Mouse (Mus musculus) lung, postnatal 4 days (tissue): ENCODE data around the gene Serpinf2.
A peak's percentile ranks its signal among the peaks of the same experiment; 100 is the strongest.
"Not testable (repeated sequence)": the region's sequence is repeated elsewhere in the genome, so short reads cannot be mapped to it uniquely, and the experiment has no call there.

Source experiments
- DNase-seq, 2 experiments: peaks; one replicate each; pipeline ENCODE4 v3.0.0; 2021

Gene Serpinf2

GRCm38 (mm10) chr11:75424459-75424858 lies 14.9 kb downstream of the Serpinf2 start:
- no peak for DNase-seq

GRCm38 (mm10) chr11:75424033-75424432 lies 15.4 kb downstream of the Serpinf2 start:
- no peak for DNase-seq

DNA sequence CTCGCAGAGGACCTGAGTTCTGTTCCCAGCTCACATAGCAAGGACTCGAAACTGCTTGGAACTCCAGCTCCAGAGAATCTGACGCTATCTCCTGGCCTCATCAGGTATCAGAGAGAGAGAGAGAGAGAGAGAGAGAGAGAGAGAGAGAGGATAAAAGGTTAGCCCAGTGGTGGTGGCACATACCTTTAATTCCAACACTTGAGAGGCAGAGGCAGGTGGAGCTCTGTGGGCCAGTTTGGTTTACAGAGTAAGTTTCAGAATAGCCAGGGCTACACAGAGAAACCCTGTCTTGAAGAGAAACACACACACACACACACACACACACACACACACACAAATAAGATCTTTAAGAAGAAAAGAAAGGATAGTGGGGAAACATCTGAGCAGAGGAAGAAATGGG lies 16.3 kb downstream of the Serpinf2 start:
- DNase-seq, result no peak

DNA sequence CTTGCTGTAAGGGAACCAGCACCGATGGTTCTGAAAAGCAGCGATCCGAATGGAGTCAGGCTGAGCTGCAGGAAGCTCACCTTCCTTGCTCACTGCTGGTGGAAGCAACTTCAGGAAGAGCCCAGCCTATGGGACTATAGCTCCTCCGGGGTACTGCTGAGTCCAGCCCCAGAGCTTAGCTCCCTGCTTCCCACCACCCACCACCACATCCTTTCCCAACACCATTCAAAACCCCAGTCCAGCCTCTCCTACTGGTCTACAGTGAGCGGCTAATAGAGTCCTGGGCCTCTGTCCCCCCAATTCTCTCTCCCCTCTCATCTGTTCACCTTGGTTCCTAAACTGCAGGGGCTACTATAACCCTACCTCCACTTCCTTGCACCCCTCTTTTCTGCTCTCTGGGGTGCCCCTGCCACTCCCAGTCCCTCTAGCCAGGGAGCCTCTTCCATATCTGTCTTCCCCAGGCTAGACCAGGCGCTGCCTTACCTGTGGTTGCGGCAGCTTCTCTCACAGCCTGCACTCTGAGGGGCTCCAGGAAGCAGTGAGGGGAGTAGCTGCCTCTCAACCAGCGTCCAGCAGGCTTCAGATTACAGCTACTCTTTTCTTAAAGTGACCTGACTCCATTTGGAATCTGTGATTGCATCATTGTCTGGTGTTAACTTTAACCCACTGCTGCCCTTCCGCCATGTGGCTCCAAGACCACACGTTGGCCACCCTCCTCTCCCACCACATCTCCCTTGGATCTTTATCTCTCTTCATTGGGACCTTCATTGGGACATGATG lies 17.2 kb downstream of the Serpinf2 start, which contains the start of gene Serpinf1:
Serpinf1 (minus strand) TSS at position 689 of the 780 bp plus-strand sequence.
- no peak for DNase-seq

- DNase-seq, result no peak
Measured at GRCm38 (mm10) chr11:75421375-75422012, 17.9 kb downstream of the Serpinf2 start.

DNA sequence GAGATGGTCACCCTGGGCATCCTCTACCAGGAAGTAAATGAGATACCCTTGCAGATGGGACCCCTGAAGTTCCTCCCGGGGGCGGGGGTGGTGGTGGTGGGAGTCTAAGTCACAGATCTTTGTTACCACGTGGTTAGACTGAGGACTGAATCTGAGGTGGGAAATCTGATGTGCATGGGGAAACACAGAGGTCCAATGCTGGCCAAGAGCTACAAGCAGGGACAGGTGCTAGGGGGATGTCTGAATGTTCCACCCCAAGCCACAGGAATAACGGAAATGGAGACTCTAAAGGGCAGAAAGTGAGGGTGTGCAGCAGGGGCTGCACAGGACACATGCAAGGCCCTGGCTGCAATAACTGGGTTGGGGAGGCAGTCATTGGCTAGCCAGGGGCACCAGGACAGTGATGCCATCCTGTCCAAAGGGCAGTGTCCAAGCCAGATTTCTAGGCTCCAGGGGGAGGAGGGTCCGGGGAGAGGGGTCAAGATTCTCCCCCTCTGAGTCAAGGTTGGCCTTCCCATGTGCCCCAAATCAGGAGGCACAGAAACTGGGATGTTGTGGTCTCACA lies 18.5 kb downstream of the Serpinf2 start:
- DNase-seq, result no peak

GRCm38 (mm10) chr11:75420037-75420436 lies 19.4 kb downstream of the Serpinf2 start:
- DNase-seq, result no peak

- DNase-seq, result no peak
Measured at GRCm38 (mm10) chr11:75415994-75416393, 23.4 kb downstream of the Serpinf2 start.

- DNase-seq, result peak in 1 of 2 experiments; percentile 54
Measured at GRCm38 (mm10) chr11:75415096-75415495, 24.3 kb downstream of the Serpinf2 start.

DNA sequence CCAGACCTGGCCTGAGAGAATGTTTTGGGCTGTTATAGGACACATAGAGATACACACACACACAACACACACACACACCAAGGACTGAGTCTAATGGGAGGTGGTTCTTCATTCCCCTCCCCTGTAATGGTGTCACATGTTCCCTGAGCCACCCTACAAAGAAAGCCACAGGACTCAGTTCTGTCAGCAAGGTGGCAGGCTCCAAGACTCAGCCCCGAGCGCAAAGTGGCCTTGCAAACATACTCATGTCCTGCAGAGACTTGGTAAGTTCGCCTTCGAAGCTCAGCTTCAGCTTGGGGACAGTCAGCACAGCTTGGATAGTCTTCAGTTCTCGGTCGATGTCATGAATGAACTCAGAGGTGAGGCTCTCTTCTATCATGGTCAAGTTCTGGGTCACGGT lies 28.8 kb downstream of the Serpinf2 start:
- DNase-seq, result no peak

DNA sequence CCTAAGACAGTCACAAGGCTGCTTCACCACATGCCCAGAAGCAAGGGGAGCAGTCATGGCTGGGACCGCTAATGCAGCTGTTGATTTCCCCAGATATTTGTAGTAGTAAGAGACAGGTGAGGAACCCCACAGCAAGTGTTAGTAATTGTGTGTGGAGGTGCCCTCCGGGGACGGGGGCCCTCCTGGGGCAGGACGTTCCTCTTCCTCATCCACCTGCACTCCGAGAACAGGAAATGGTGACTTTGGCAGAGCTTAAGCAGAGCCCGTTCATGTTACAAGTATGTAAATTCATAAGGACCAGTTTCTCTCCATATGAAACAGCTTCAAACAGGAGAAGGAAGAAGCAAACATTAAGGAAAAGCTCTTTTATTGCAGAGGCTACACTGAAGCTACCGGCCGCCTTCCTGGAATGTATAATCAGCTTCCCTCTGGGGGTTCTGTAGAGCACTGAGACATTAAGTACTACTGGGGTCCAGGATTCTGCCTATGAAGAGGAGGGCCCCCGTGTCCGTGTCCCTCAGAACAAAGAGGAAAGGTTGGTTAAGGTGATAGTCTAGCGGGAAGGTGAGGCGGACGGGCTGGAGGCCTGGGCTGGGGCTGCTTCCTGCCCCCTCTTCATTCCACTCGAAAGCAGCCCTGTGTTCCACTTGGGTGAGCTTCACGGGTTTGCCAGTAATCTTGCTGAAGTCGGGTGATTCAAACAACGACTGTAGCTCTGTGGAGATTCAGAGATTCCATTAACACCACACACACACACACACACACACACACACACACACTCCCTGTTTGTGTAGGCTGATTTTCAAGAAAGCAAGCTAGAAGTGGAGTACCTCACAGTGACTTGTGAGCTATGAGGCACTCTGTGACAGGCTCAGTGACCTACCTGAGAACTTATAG lies 29.5 kb downstream of the Serpinf2 start:
- DNase-seq, result no peak

GRCm38 (mm10) chr11:75406865-75407264 lies 32.5 kb downstream of the Serpinf2 start:
- peak in 1 of 2 experiments; percentile 71 for DNase-seq

DNA sequence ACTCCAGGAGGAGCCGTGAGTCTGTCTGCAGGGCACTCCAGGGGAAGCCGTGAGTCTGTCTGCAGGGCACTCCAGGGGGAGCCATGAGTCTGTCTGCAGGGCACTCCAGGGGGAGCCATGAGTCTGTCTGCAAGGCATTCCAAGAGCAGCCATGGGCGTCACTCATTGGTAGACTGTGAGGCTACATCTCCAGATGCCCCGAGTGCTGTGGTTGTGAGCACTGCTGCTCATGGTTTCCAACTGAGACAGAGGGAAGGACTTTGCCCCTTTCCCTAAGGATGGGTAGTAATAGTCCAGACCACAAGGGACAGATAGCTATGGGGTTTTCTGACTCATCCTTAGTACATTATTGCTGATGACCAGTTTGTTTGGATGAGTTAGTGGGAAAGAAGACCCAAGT lies 33.3 kb downstream of the Serpinf2 start:
- DNase-seq, result no peak

- DNase-seq, result no peak
Measured at GRCm38 (mm10) chr11:75404801-75405200, 34.6 kb downstream of the Serpinf2 start.

GRCm38 (mm10) chr11:75403301-75404052 lies 35.9 kb downstream of the Serpinf2 start:
- DNase-seq, result peak; percentile 52 to 64

DNA sequence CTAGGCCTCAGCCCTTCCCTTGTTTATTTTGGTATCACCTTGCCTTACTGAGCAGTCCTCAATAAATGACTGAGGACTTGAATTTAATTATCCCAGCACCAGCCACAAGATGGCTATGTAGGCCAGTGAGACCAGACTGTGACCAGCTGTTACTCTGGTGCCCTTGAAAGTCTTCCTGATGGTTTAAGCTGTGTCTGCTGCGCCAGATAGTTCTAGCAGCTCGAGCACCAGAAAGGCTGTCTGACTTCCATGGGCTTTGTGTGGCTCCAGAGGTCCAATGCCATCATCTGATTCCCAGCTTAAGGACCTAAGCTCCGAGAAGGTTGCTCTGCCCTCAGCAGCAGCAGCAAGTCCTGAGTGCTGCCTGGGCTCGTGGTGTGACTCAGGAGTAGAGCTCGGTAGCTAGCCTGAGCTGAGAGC lies 37.1 kb downstream of the Serpinf2 start:
- DNase-seq, result peak; percentile 43 to 62

- DNase-seq, result peak in 1 of 2 experiments; percentile 42
Measured at GRCm38 (mm10) chr11:75400099-75400498, 39.3 kb downstream of the Serpinf2 start.

DNA sequence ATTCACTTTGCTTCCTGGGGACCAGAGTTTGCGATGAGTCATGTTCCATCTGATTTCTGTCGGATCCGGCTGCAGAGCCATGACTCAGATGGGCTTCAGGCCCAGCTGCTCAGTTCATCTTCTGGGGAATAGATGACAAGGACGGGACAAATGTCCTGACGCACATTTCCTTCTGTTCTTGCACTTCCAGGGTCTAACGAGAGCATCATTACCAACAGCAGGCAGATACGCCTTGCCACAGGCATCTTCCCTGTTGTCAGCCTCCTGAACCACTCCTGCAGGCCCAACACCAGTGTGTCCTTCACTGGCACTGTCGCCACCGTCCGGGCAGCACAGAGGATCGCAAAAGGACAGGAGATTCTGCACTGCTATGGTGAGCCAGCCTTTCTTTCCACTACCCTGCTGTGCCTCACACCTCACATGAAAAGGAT lies 40.0 kb downstream of the Serpinf2 start:
- DNase-seq, result no peak

GRCm38 (mm10) chr11:75397452-75397851 lies 41.9 kb downstream of the Serpinf2 start:
- no peak for DNase-seq

DNA sequence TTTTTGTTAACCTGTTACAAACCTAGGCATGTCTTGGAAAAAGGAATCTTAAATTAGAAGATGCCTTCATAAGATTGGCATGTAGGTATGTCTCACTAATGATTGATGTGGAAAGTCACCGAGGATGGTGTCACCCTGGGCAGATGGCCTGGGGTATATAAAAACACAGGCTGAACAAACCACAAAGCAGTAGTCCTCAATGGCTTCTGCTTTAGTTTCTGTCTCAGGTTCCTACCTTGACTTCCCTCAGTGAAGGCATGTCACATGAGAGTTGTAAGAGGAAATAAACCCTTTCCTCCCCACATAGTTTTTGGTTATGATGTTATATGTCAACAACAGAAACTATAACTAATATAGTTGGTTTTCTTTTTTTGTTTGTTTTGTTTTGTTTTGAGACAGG lies 43.8 kb downstream of the Serpinf2 start:
- DNase-seq, result no peak

GRCm38 (mm10) chr11:75383529-75383928 lies 55.9 kb downstream of the Serpinf2 start:
- not testable (repeated sequence) for DNase-seq
